Mouse (Mus musculus) erythroblast, embryonic 14.5 days (primary cell): Measurements from ENCODE around the gene Nat8f4.
"Not testable (repeated sequence)": the region's sequence is repeated elsewhere in the genome, so short reads cannot be mapped to it uniquely, and the experiment has no call there.

Experiments
- GATA1 ChIP-seq: IDR thresholded peaks from 2 replicates; pipeline ENCODE4 v1.6.1; 2012; ENCODE audit warnings: low read length, inconsistent platforms, mixed read lengths
- TAL1 ChIP-seq: IDR thresholded peaks from 3 replicates; pipeline ENCODE4 v1.6.1; 2012; ENCODE audit warnings: low read length, inconsistent platforms, mixed read lengths

DNA sequence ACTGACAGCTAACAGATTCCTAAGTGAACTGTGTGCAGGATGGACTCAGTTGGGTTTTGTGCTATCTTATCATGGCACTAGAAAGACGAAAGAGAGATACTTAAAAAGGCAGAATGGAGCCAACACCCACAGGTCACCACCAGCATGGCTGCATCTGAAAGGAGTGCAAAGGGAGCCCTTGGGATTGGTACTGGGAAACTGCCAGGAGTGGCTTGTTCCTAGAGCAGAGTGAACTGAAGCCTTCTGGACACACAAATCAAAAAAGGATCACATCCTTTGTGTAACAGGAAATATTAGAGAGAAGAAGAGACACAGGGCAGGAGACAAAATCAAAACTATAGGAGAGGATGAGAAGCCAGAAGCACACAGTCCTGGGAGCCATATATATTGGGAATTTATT, 37.7 kb downstream of the Nat8f4 start:
- not testable (repeated sequence) for TF ChIP-seq GATA1, TAL1
